Mouse (Mus musculus): ENCODE measurements at regions not wholly inside any gene's neighbourhood (a gene's known extent, or its start where the extent isn't known, plus 50 kb on each side); places are given as distances from the start of the nearest gene placed in this dataset.

DNA sequence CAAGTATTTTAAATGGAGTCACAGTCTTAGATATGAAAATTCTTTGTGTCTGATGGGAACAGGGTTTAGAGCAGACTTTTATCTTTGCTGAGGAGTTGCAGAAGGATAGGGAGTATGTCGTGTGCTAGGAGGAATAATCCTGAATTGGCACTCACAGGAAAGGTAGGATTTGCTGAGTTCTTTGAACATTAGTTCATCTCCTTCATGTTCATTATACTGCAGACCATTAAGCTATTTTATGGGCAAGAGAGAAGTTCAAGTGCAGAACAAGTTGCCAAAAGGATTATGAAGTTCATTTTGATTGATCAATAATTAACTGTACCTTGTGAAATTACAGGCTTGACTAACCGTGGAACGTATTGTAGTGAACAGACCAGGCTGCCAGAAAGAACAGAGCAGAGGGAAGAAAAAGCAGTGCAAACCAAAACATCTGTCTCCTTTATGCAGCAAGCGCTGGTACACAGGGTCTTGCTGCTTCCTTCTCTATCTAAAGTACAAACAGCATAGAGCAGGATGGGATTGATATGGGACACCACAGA is 839.7 kb upstream of the Zeb2 start:
- no peaks in the 10 kb centered on the region for H3K27me3 ChIP-seq (ENCODE audit: control insufficient read depth, insufficient read depth, low read length)
- 45% methylated on average over 4 of the region's 4 CpGs for WGBS
- no peak overlapping the region for H3K4me3 ChIP-seq (replicated peaks; ENCODE audit: low read length)
- ATAC-seq (ENCODE audit: low FRiP score, low read depth) (no peak), DNase-seq (ENCODE audit: low spot score) (no peak)
- H3K9ac ChIP-seq (ENCODE audit: low read depth, low read length, severe bottlenecking), result no peak overlapping the region
- H3K27ac ChIP-seq (replicated peaks; ENCODE audit: low read depth, low read length), result no peak overlapping the region
- no peak for TF ChIP-seq POLR2A (IDR thresholded peaks at IDR 0.05; ENCODE audit: borderline replicate concordance, extremely low read depth, insufficient read depth, insufficient read length)
- no peaks in the 10 kb centered on the region for H3K36me3 ChIP-seq (ENCODE audit: control insufficient read depth, insufficient read depth, low read length)
- H3K9me3 ChIP-seq (ENCODE audit: control insufficient read depth, low read length), result no peaks in the 10 kb centered on the region
- no peak overlapping the region for H3K4me2 ChIP-seq (replicated peaks; ENCODE audit: low read depth, low read length, severe bottlenecking)
- no peaks in the 10 kb centered on the region for H3K4me1 ChIP-seq (ENCODE audit: control insufficient read depth, insufficient read depth, low read length)

DNA sequence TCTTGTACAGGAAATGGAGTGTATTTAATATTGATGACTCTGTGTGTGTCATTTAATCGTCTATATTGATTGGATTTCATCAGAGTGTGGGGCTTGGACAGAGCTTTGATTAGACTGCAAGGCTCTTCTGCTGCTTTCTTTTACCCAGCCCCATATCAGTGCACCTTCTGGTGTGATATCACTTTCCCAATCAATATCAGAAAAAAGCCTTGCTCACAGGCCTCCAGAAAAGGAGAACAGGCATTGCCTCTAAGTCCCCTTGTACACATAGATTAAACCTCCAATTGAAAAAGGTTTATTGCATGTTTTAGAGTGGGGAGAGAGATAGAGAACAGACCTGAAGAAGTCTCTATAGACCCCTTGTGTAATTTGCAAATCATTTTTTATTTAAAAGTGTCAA is 831.6 kb upstream of the Zeb2 start:
- WGBS, result 63% methylated on average over 1 of the region's 1 CpGs
- no peak overlapping the region for H3K4me3 ChIP-seq (replicated peaks; ENCODE audit: low read length)
- H3K36me3 ChIP-seq (ENCODE audit: control insufficient read depth, insufficient read depth, low read length), result no peaks in the 10 kb centered on the region
- H3K27ac ChIP-seq (replicated peaks; ENCODE audit: low read depth, low read length), result no peak overlapping the region
- H3K27me3 ChIP-seq (ENCODE audit: control insufficient read depth, insufficient read depth, low read length), result no peaks in the 10 kb centered on the region
- DNase-seq (ENCODE audit: low spot score) (no peak), ATAC-seq (ENCODE audit: low FRiP score, low read depth) (no peak)
- H3K9ac ChIP-seq (ENCODE audit: low read depth, low read length, severe bottlenecking), result no peak overlapping the region
- no peaks in the 10 kb centered on the region for H3K4me1 ChIP-seq (ENCODE audit: control insufficient read depth, insufficient read depth, low read length)
- H3K4me2 ChIP-seq (replicated peaks; ENCODE audit: low read depth, low read length, severe bottlenecking), result no peak overlapping the region
- no peaks in the 10 kb centered on the region for H3K9me3 ChIP-seq (ENCODE audit: control insufficient read depth, low read length)
- TF ChIP-seq POLR2A (IDR thresholded peaks at IDR 0.05; ENCODE audit: borderline replicate concordance, extremely low read depth, insufficient read depth, insufficient read length), result no peak

DNA sequence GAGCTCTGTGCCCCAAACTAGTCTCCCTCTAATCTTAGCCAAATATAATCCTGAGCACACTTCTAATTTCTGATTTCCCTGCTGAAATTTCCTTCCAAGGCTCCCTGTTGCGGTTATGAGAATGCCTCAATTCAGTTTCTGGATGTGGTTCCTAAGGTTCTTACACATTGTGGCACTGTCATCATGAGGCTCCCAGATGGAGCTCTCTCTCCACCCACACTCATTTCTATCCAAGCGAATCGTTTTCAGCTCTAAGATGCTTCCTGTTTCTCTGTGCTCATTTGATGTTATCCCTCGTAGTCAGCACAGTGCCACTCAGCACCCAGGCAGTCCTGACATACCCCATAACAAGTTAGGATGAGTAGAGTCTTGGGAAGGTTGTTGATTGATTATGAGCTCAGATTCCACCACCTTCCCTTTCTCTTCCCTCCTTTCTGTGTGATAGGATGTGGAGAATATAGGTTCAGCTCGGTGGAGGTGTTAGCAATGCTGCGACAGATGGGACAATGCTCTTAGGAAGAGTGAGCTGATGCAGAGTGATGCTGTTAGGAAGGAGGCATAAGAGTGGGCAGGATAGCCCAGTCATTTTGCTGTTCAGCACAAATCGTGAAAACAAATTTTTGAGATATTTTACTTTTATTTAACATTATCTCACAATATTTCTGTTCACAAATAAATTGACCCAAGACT is 808.7 kb upstream of the Zeb2 start:
- Histone ChIP-seq H3K4me3 (replicated peaks; ENCODE audit: low read length) (no peak overlapping the region), H3K27ac (replicated peaks; ENCODE audit: low read depth, low read length) (no peak overlapping the region), H3K4me1 (ENCODE audit: control insufficient read depth, insufficient read depth, low read length) (no peaks in the 10 kb centered on the region), H3K27me3 (ENCODE audit: control insufficient read depth, insufficient read depth, low read length) (no peaks in the 10 kb centered on the region), H3K9ac (ENCODE audit: low read depth, low read length, severe bottlenecking) (no peak overlapping the region), H3K4me2 (replicated peaks; ENCODE audit: low read depth, low read length, severe bottlenecking) (no peak overlapping the region), H3K9me3 (ENCODE audit: control insufficient read depth, low read length) (no peaks in the 10 kb centered on the region), H3K36me3 (ENCODE audit: control insufficient read depth, insufficient read depth, low read length) (no peaks in the 10 kb centered on the region)
- DNase-seq (ENCODE audit: low spot score), result no peak
- no peak for ATAC-seq (ENCODE audit: low FRiP score, low read depth)
- TF ChIP-seq POLR2A (IDR thresholded peaks at IDR 0.05; ENCODE audit: borderline replicate concordance, extremely low read depth, insufficient read depth, insufficient read length), result no peak
- WGBS, result 76% methylated on average over 7 of the region's 7 CpGs

DNA sequence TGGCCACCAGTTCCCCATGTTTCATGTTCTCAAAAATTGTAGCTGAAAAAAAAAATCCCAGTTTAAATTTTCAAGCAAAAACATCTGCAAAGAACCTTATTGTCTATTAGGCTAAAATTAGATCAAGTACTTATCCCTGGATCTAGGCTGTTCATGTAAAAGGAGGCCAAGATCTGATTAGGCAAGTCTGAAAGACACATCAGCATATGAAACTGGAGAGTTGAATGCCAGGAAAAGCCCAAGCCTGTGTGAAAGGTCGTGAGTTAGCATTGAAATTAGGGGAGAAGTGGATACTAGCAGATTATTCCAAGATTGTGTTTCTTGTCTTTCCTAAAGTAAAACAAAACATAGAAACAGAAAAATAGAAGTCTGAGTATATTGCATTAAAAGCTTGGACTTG is 791.7 kb upstream of the Zeb2 start:
- WGBS, result 54% methylated on average over 1 of the region's 1 CpGs
- Histone ChIP-seq H3K36me3 (ENCODE audit: control insufficient read depth, insufficient read depth, low read length) (no peaks in the 10 kb centered on the region), H3K9ac (ENCODE audit: low read depth, low read length, severe bottlenecking) (no peak overlapping the region), H3K9me3 (ENCODE audit: control insufficient read depth, low read length) (no peaks in the 10 kb centered on the region), H3K4me1 (ENCODE audit: control insufficient read depth, insufficient read depth, low read length) (no peaks in the 10 kb centered on the region), H3K27me3 (ENCODE audit: control insufficient read depth, insufficient read depth, low read length) (no peaks in the 10 kb centered on the region), H3K27ac (replicated peaks; ENCODE audit: low read depth, low read length) (no peak overlapping the region), H3K4me3 (replicated peaks; ENCODE audit: low read length) (no peak overlapping the region), H3K4me2 (replicated peaks; ENCODE audit: low read depth, low read length, severe bottlenecking) (no peak overlapping the region)
- TF ChIP-seq POLR2A (IDR thresholded peaks at IDR 0.05; ENCODE audit: borderline replicate concordance, extremely low read depth, insufficient read depth, insufficient read length), result no peak
- ATAC-seq (ENCODE audit: low FRiP score, low read depth), result no peak
- DNase-seq (ENCODE audit: low spot score), result no peak

DNA sequence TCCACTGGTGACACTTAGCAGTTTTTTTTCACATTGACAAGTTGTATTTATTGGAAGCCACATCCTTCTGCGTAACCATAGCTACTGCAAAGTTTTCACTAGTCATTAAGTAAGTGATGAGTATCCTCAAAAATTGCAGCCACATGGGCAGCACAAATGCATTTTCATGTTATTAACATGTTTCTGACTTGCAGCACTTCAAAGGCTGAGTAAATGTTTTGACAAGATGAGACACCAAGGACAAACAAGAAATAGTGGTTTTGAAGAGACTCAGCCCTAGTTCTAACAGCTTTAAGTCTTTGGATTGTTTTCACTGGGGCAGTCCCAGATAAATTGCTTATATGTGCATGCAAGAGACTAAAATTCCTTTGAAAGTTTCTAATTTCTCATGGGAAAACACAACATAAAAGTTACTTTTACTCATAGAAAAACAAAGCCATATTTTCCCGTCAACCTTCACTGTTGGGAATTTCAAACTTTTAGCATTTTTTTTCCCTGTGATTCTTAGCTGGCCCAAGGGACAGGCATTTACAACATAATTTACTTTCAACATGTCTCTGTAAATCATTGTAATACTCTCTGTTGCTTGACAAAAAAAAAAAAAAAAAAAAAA is 787.5 kb upstream of the Zeb2 start:
- WGBS, result 43% methylated on average over 2 of the region's 2 CpGs
- no peak for DNase-seq (ENCODE audit: low spot score)
- H3K9ac ChIP-seq (ENCODE audit: low read depth, low read length, severe bottlenecking), result no peak overlapping the region
- TF ChIP-seq POLR2A (IDR thresholded peaks at IDR 0.05; ENCODE audit: borderline replicate concordance, extremely low read depth, insufficient read depth, insufficient read length), result no peak
- H3K9me3 ChIP-seq (ENCODE audit: control insufficient read depth, low read length), result no peaks in the 10 kb centered on the region
- no peaks in the 10 kb centered on the region for H3K27me3 ChIP-seq (ENCODE audit: control insufficient read depth, insufficient read depth, low read length)
- H3K27ac ChIP-seq (replicated peaks; ENCODE audit: low read depth, low read length), result no peak overlapping the region
- no peak overlapping the region for H3K4me3 ChIP-seq (replicated peaks; ENCODE audit: low read length)
- no peak for ATAC-seq (ENCODE audit: low FRiP score, low read depth)
- H3K36me3 ChIP-seq (ENCODE audit: control insufficient read depth, insufficient read depth, low read length), result no peaks in the 10 kb centered on the region
- no peak overlapping the region for H3K4me2 ChIP-seq (replicated peaks; ENCODE audit: low read depth, low read length, severe bottlenecking)
- no peaks in the 10 kb centered on the region for H3K4me1 ChIP-seq (ENCODE audit: control insufficient read depth, insufficient read depth, low read length)

Measured in limb, embryonic 14.5 days (tissue).